Mouse (Mus musculus): ENCODE data around the gene Ccdc9.
"Not testable (repeated sequence)": the region's sequence is repeated elsewhere in the genome, so short reads cannot be mapped to it uniquely, and the experiment has no call there.

The Ccdc9 gene

GRCm38 (mm10) chr7:16271139-16271538 is 15.5 kb downstream of the Ccdc9 start:
- no peak for DNase-seq (ENCODE audit: low spot score in 2 of 2)

- DNase-seq (ENCODE audit: low spot score in 2 of 2) = not testable (repeated sequence)
Measured at GRCm38 (mm10) chr7:16266593-16266992, 20.0 kb downstream of the Ccdc9 start.

GRCm38 (mm10) chr7:16265856-16266255 is 20.7 kb downstream of the Ccdc9 start:
- no peak for DNase-seq (ENCODE audit: low spot score in 2 of 2)

GRCm38 (mm10) chr7:16263843-16264242 is 22.8 kb downstream of the Ccdc9 start:
- no peak for DNase-seq (ENCODE audit: low spot score in 2 of 2)

DNA sequence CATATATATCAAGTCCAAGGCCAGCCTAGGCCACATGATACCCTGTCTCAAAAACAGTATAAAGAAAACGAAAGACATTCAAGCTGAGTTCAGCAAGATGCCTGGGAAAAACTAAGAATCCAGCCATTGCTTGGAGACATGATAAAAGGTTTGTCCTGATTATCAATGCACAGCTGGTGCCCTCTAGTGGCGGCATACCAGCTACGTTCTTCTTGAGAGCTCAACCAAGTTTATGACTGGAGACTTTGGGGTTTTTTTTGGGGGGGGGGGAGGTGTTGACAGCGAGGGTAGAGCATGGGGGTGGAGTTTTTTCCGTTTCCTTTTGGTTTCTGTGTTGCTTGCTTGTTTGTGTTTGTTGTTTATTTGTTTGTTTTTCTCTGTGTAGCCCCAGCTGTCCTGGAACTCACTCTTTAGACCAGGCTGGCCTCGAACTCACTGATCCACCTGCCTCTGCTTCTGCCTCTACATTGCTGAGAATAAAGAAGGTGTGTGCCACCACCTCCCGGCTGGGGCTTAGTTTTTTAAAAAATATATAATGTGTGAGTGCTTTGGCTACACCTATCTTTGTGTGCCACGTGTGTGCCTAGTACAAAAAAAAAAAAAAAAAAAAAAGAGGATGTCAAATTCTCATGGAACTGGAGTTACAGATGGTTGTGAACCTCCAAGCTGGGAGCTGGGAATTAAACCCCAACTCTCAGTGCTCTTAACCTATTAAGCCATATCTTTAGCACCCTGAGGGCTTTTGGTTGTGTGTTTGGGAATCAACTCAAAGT is 23.4 kb downstream of the Ccdc9 start:
- DNase-seq (ENCODE audit: low spot score in 2 of 2) = peak; percentile 64 to 84

- DNase-seq (ENCODE audit: low spot score in 2 of 2) = no peak
Measured at GRCm38 (mm10) chr7:16261097-16261496, 25.5 kb downstream of the Ccdc9 start.

DNA sequence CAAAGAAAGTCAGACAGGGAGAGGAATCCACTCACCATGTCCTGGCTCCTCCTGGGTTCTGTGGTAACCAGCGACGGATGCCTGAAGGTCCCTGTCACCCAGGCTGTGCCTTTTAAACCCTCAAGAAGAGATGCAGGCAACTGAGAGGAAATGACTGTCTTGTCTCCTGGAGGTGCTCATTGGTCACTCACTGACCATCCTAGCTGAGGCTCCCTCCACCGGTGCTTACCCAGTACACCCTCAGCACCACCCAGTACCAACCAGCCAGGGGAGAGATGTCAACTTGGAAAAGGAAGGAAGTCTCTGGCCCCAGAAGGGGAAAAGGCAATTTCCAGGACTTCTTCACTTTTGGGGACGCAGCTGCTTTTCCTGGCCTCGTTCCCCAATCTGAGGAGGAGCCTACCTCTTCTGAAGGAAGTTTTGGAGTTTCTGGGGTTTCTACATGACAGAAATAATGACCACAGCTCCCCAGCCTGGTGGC is 27.4 kb downstream of the Ccdc9 start, which contains the start of gene C5ar1:
Gene C5ar1 (minus strand): TSS at position 431 of the 481 bp plus-strand sequence.
- DNase-seq (ENCODE audit: low spot score in 2 of 2) = no peak

GRCm38 (mm10) chr7:16257830-16258229 is 28.8 kb downstream of the Ccdc9 start:
- DNase-seq (ENCODE audit: low spot score in 2 of 2) = no peak

GRCm38 (mm10) chr7:16255963-16256362 is 30.6 kb downstream of the Ccdc9 start:
- not testable (repeated sequence) for DNase-seq (ENCODE audit: low spot score in 2 of 2)

DNA sequence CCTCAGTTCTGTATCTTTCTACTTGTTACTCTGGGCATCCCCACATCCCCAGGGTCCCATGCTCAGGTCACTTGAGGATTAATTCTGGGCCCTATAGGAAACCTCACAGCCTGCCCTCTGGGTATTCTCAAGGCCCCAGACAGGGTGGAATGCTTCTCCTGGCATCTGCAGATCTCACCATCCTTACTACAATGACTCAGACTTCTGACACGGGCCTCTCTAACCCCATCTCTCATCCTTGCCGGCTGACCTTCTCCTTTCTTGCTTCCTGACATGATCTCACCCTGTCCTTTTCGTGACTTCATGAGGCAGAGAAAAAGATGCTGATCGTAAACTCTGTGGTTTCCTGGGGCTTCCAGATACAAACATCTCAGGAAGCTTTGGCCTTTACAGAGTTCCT is 32.4 kb downstream of the Ccdc9 start:
- DNase-seq (ENCODE audit: low spot score in 2 of 2) = no peak

- DNase-seq (ENCODE audit: low spot score in 2 of 2) = no peak
Measured at GRCm38 (mm10) chr7:16250687-16251086, 35.9 kb downstream of the Ccdc9 start.

GRCm38 (mm10) chr7:16245958-16246357 is 40.6 kb downstream of the Ccdc9 start:
- DNase-seq (ENCODE audit: low spot score in 2 of 2) = no peak

GRCm38 (mm10) chr7:16244067-16244466 is 42.5 kb downstream of the Ccdc9 start, which contains the start of gene C5ar2:
C5ar2 (minus strand) TSS chr7:16244154.
- no peak for DNase-seq (ENCODE audit: low spot score in 2 of 2)

DNA sequence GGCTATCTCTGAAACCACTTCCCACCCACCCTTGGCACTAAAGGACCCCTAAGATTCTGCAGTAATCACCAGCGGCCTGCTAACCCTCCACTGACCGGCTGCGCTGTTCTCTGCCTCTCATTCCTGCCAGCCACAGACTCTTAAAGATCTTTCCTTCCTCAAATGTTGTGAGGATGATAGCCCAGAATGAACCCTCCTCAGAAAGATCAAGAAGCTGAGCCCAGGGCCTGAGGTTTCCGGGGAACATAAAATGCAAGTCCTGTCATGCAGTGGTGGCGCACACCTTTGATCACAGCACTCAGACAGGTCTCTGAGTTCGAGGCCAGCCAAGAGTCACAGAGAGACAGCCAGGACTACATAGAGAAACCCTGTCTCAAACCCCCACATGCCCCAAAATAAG is 44.4 kb downstream of the Ccdc9 start:
- DNase-seq (ENCODE audit: low spot score in 2 of 2) = no peak

- DNase-seq (ENCODE audit: low spot score in 2 of 2) = no peak
Measured at GRCm38 (mm10) chr7:16241787-16242186, 44.8 kb downstream of the Ccdc9 start.

- no peak for DNase-seq (ENCODE audit: low spot score in 2 of 2)
Measured at GRCm38 (mm10) chr7:16240978-16241303, 45.7 kb downstream of the Ccdc9 start.

DNA sequence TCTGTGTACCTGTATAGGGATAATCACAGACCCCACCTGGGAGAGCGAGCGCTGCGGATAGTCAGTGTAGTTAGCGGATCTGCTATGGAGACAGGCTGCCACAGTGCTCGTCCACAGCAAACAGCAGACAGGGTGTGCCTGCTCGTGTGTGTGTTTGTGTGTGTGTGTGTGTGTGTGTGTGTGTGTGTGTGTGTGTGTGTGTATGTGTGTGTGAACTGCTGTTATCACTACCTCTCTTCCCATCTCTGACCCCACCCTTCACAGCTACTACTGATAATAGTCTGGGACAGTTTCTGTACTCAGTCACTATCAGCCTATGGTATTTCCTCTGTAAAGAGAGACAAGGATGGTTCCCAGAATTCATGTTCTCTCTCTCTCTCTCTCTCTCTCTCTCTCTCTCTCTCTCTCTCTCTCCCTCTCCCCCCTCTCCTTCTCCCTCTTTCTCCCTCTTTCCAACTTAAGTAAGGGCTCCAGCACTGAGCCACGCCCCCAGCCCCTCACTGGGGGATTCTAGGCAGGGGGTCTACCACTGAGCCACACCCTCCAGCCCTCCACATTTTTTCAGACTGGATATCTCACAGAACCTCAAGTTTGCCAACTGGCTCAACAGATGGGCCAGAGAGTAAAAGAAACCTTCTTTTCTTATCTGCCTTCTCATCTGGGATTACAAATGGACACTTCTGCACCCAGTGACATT is 46.2 kb downstream of the Ccdc9 start:
- no peak for DNase-seq (ENCODE audit: low spot score in 2 of 2)

DNA sequence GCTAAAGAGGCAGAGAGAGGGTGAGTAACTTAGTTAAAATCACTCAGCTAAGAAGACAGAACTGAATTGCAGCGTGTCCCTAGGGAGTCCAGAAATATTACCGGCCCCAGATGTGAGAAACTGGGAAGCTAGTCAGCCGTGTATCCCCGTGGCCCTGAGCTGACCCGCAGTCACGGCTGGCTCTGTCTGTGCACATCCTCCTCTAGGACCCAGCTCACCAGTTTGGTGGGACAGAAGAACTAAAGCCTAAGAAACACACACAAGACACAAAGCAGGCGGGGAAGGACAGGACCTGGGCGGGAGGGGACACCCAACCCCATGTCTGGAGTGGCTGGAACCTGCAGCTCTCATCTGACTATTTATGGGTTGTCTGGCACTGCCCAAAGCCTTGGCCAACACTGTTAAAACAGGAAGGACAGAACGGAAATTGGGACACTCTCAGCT is 47.0 kb downstream of the Ccdc9 start:
- no peak for DNase-seq (ENCODE audit: low spot score in 2 of 2)

DNA sequence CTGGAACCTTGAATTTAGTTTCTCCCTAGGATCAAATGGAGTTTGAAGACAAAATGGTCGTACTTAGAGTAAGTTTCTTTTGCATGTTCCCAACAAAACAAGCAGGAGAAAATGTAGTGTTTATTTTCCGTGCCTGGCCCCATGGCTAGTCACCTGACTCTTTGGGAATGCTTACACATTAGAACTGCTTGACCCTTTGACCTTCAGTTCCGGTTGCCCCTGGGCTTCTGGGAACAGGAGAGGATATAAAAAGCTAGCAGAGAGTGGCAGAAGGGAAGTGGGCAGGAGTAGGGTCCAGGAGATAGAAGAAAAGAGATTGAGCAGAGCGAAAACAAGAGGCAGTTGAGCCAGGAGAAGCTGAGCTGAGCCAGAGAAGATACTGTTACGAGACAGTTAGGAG is 56.7 kb downstream of the Ccdc9 start:
- no peak for DNase-seq (ENCODE audit: low spot score in 2 of 2)
